Mouse (Mus musculus) embryonic facial prominence, embryonic 10.5 days (tissue): ENCODE measurements around the gene Nemf. TPM values are rescaled to one million over a fixed set of nuclear protein-coding genes. Genes with fewer than 3 reads are reported as not detected.

ENCODE experiments used
- DNase-seq: peaks from one replicate; pipeline ENCODE4 v3.0.0-alpha.2; 2017; ENCODE audit warnings: low spot score
- H3K27ac ChIP-seq: fragments of 300-500 bp; sonication (generic); replicated peaks from 2 replicates; pipeline ENCODE4 v1.5.1; 2016; ENCODE audit warnings: mild to moderate bottlenecking
- H3K27me3 ChIP-seq: fragments of 300-500 bp; sonication (generic); replicated peaks from 2 replicates; pipeline ENCODE4 v1.6.1; 2016; ENCODE audit warnings: low read depth, mild to moderate bottlenecking; ENCODE audit not compliant: poor library complexity, severe bottlenecking
- H3K36me3 ChIP-seq: fragments of 300-500 bp; sonication (generic); replicated peaks from 2 replicates; pipeline ENCODE4 v1.6.1; 2016; ENCODE audit warnings: mild to moderate bottlenecking, moderate library complexity
- H3K4me1 ChIP-seq: fragments of 300-500 bp; sonication (generic); 2 replicates; pipeline ENCODE4 v1.6.1; 2016
- H3K4me3 ChIP-seq: fragments of 300-500 bp; sonication (generic); 2 replicates; pipeline ENCODE4 v1.5.1; 2016; ENCODE audit warnings: mild to moderate bottlenecking, moderate library complexity
- H3K9me3 ChIP-seq: fragments of 300-500 bp; sonication (generic); 2 replicates; pipeline ENCODE4 v1.6.1; 2016; ENCODE audit warnings: mild to moderate bottlenecking
- WGBS: fragments of 180-500 bp; shearing (Covaris S2); methylation state at CpG from one replicate; pipeline ENCODE4 v1.1.7; 2016; 5-methylcytosine and 5-hydroxymethylcytosine counted together
- microRNA-seq: library from miRNA; unstranded; fragments of <30 nt; microRNA quantifications from one replicate; pipeline ENCODE4, GENCODE M21; 2017
- polyA plus RNA-seq: library from polyadenylated mRNA; unstranded; fragments of >200 nt; fragmentation: Nextera tagmentation; extraction: Ambion mirVana; gene quantifications from 2 replicates; pipeline ENCODE4 v1.2.1, GENCODE M21; 2016

Nemf gene
- polyA plus RNA-seq, 1 experiment from 2014 or later = 98.7 TPM

- Histone ChIP-seq H3K36me3 (no peaks in the 10 kb centered on the region), H3K9me3 (no peaks in the 10 kb centered on the region), H3K4me1 (no peaks in the 10 kb centered on the region), H3K27ac (no peak overlapping the region), H3K4me3 (no peak overlapping the region), H3K27me3 (no peaks in the 10 kb centered on the region)
- 83% methylated on average over 3 of the region's 3 CpGs for WGBS
- DNase-seq = no peak
These were observed 91.9 kb downstream of the Nemf start for GRCm38 (mm10) chr12:69265031-69265430.

GRCm38 (mm10) chr12:69262251-69262650, 94.7 kb downstream of the Nemf start:
- no peaks in the 10 kb centered on the region for H3K36me3 ChIP-seq
- H3K27ac ChIP-seq = no peak overlapping the region
- no peak overlapping the region for H3K4me3 ChIP-seq
- H3K27me3 ChIP-seq = no peaks in the 10 kb centered on the region
- DNase-seq = no peak
- no peaks in the 10 kb centered on the region for H3K9me3 ChIP-seq
- WGBS = 93% methylated on average over 5 of the region's 5 CpGs
- H3K4me1 ChIP-seq = no peaks in the 10 kb centered on the region

Small RNA genes within 50 kb of the gene (microRNA-seq; reads per million reads assigned to microRNA genes)
- gene Gm47299 = not detected
- gene Gm47305 = not detected

Other genes with a start within 250 kb of the Nemf start
- 1,397 and 1,430 TPM in 2 replicates for gene Rps29, start 198.0 kb downstream of the Nemf start, polyA plus RNA-seq
- gene Lrr1, start 188.4 kb downstream of the Nemf start, polyA plus RNA-seq = 29.4 and 31.2 TPM in 2 replicates
- 553 and 593 TPM in 2 replicates for gene Rpl36al, start 173.1 kb downstream of the Nemf start, polyA plus RNA-seq
- gene Mgat2, start 173.0 kb downstream of the Nemf start, polyA plus RNA-seq = 29.6 and 30.4 TPM in 2 replicates
- 57.7 and 57.9 TPM in 2 replicates for gene Gm49383, start 160.1 kb downstream of the Nemf start, polyA plus RNA-seq
- gene Dnaaf2, start 158.7 kb downstream of the Nemf start, polyA plus RNA-seq = 15.4 and 17.0 TPM in 2 replicates
- 48.2 and 49.0 TPM in 2 replicates for gene Gm49384, start 152.9 kb downstream of the Nemf start, polyA plus RNA-seq
- 28.8 and 32.0 TPM in 2 replicates for gene Pole2, start 129.0 kb downstream of the Nemf start, polyA plus RNA-seq
- 1.8 and 4.0 TPM in 2 replicates for gene Klhdc1, start 116.0 kb downstream of the Nemf start, polyA plus RNA-seq
- 205 and 213 TPM in 2 replicates for gene Klhdc2, start 60.5 kb downstream of the Nemf start, polyA plus RNA-seq
- gene Arf6, start 15.0 kb upstream of the Nemf start, polyA plus RNA-seq = 37.4 and 38.7 TPM in 2 replicates
- 0.90 and 1.5 TPM in 2 replicates for gene Gm9887, start 15.3 kb upstream of the Nemf start, polyA plus RNA-seq
- gene Vcpkmt, start 225.9 kb upstream of the Nemf start, polyA plus RNA-seq = 36.6 and 37.5 TPM in 2 replicates